Mouse (Mus musculus) liver, postnatal 0 days (tissue): ENCODE data around the gene Tlr13.

Experiments
- CTCF ChIP-seq: sonication (generic); IDR thresholded peaks from 2 replicates; pipeline ENCODE4 v1.5.1; 2016; ENCODE audit warnings: antibody characterized with exemption, low read depth
- EP300 ChIP-seq: IDR thresholded peaks from 2 replicates; pipeline ENCODE4 v1.6.1; 2016; ENCODE audit warnings: antibody characterized with exemption, low read depth, mild to moderate bottlenecking

GRCm38 (mm10) chrX:106163995-106164394, 21.0 kb downstream of the Tlr13 start:
- TF ChIP-seq CTCF, result no peak
- TF ChIP-seq EP300, result no peak
